Mouse (Mus musculus): ENCODE measurements around the gene Ddx19b.

DNA sequence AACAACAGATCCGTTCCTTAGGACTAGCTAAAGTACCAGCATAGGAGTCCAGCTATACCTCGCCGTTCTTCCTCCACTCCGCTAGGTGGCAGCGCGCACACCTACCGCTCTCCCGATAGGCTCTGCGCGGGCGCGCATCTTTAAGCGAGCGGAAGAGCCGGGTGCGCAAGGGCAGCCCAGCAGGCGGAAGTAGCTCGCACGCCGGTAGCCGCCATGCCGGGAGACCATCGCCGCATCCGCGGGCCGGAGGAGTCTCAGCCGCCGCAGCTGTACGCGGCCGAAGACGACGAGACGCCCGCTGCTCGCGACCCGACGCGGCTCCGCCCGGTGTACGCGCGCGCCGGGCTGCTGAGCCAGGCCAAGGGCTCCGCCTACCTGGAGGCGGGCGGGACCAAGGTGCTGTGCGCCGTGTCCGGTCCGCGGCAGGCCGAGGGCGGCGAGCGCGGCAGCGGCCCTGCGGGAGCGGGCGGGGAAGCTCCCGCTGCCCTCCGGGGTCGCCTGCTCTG is 24.7 kb upstream of the Ddx19b start, which contains the start of gene Exosc6:
- TF ChIP-seq CTCF (IDR thresholded peaks at IDR 0.05; ENCODE audit: control insufficient read depth, insufficient read depth, insufficient read length), result peak; percentile 80
- no peak for TF ChIP-seq CEBPB (IDR thresholded peaks at IDR 0.05; ENCODE audit: low read depth)
- no peak for TF ChIP-seq USF1 (IDR thresholded peaks at IDR 0.05; ENCODE audit: low read depth)
- TF ChIP-seq MAX (IDR thresholded peaks at IDR 0.05), result peak; percentile 73
